Mouse (Mus musculus) hindbrain, embryonic 16.5 days (tissue): ENCODE results near the gene Zbtb25. TPM values are rescaled to one million over a fixed set of nuclear protein-coding genes. Genes with fewer than 3 reads are reported as not detected.
A peak's percentile ranks its signal among the peaks of the same experiment; 100 is the strongest.

Experiments
- ATAC-seq: fragments of 200-750 bp; cut with Nextera tagmentation; 2 replicates; pipeline ENCODE4 v1.8.0; 2017; ENCODE audit warnings: moderate TSS enrichment, moderate library complexity
- H3K27ac ChIP-seq: fragments of 300-500 bp; sonication (generic); 2 replicates; pipeline ENCODE4 v1.5.1; 2014; ENCODE audit warnings: low read depth, mild to moderate bottlenecking, control low read depth, low read length, moderate library complexity
- H3K27me3 ChIP-seq: fragments of 300-500 bp; sonication (generic); replicated peaks from 2 replicates; pipeline ENCODE4 v1.6.1; 2014; ENCODE audit warnings: low read length; ENCODE audit not compliant: control insufficient read depth, insufficient read depth
- H3K36me3 ChIP-seq: fragments of 300-500 bp; sonication (generic); 2 replicates; pipeline ENCODE4 v1.6.1; 2014; ENCODE audit warnings: mild to moderate bottlenecking, low read length, moderate library complexity, mixed read lengths; ENCODE audit not compliant: control insufficient read depth, insufficient read depth
- H3K4me1 ChIP-seq: fragments of 300-500 bp; sonication (generic); 2 replicates; pipeline ENCODE4 v1.6.1; 2014; ENCODE audit warnings: low read depth, low read length; ENCODE audit not compliant: control insufficient read depth, insufficient read depth
- H3K4me2 ChIP-seq: fragments of 300-500 bp; sonication (generic); 2 replicates; pipeline ENCODE4 v1.6.1; 2014; ENCODE audit warnings: mild to moderate bottlenecking, low read length, control low read depth, moderate library complexity
- H3K4me3 ChIP-seq: fragments of 300-500 bp; sonication (generic); 2 replicates; pipeline ENCODE4 v1.5.1; 2014; ENCODE audit warnings: mild to moderate bottlenecking, low read length, control low read depth, moderate library complexity
- H3K9ac ChIP-seq: fragments of 300-500 bp; sonication (generic); 2 replicates; pipeline ENCODE4 v1.6.1; 2014; ENCODE audit warnings: low read depth, mild to moderate bottlenecking, control low read depth, low read length, moderate library complexity
- H3K9me3 ChIP-seq: fragments of 300-500 bp; sonication (generic); 2 replicates; pipeline ENCODE4 v1.6.1; 2014; ENCODE audit warnings: mild to moderate bottlenecking, low read length, moderate library complexity; ENCODE audit not compliant: control insufficient read depth
- WGBS: fragments of 180-500 bp; shearing (Covaris S2); extraction: QIAGEN DNeasy Blood & Tissue Kit; methylation state at CpG from one replicate; pipeline ENCODE4 v1.1.7; 2014; 5-methylcytosine and 5-hydroxymethylcytosine counted together
- polyA plus RNA-seq: library from polyadenylated mRNA; unstranded; fragments of >200 nt; fragmentation: Nextera tagmentation; extraction: Ambion mirVana; gene quantifications from 2 replicates; pipeline ENCODE4 v1.2.1, GENCODE M21; 2015

Gene Zbtb25
- polyA plus RNA-seq, 1 experiment from 2014 or later = 12.6 TPM

DNA sequence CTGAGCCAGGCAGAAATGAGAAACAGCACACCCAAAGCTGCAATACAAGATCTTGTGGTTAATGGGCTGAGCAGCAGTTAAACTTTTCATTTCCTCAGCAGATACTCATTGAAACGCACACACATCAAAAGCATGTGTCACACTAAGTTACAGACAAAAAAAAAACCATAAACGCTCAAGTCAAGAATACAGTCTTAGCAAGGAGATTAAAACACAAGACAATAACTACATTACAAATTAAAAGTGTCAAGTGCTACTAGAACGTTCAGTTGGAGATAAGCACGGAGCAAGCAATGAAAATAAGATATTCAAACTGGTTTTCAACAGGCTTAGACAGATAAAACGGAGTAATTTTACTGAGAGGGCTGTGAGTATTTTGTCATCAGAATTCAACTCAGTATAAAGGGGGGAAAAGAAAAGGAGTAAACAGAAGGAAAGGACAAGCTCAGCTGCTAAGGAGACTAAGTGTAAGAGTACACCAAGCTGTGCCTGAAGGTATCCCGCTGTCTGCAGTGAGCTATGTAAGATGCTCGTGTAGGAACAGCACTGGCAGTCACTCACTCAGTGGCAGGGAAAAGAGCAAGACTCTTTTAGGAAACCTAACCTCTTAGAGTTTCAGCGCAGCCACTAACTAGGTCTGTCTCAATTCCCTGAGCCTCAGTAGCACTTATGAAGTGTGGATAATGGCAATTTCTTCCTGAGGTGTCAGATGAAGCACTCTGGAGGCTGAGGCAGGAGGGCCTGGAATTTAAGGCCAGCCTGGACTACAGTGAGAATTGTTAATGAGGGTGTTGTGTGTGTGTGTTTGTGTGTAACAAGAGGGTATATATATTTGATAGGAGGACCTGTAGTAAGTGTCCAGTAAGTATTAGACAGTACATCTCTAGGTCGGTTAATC is 7.7 kb downstream of the Zbtb25 start:
- no peak overlapping the region for H3K9ac ChIP-seq
- H3K36me3 ChIP-seq = no peaks in the 10 kb centered on the region
- no peak overlapping the region for H3K27ac ChIP-seq
- H3K4me2 ChIP-seq = no peak overlapping the region
- H3K4me1 ChIP-seq = peaks cover 3% of the 10 kb centered on the region; the same call in 1 of the 2 replicates
- H3K9me3 ChIP-seq = no peaks in the 10 kb centered on the region
- no peak overlapping the region for H3K4me3 ChIP-seq
- 72% methylated on average over 9 of the region's 9 CpGs for WGBS
- H3K27me3 ChIP-seq = no peaks in the 10 kb centered on the region
- ATAC-seq = no peak

DNA sequence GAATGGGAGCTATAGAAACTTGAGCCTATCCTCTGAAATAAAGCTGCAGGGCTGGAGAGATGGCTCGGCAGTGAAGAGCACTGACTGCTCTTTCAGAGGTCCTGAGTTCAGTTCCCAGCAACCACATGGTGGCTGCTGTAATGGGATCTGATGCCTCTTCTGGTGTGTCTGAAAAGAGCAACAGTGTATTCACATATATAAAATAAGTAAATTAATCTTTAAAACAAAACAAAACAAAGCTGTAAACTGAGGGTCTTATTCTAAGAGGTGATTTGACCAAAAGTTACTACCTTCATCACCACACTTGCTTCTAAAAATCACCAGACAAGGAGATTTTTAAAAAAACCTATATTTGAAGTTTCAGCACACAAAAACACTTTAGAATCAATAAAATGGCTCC is 8.5 kb downstream of the Zbtb25 start:
- Histone ChIP-seq H3K9ac (no peak overlapping the region), H3K36me3 (no peaks in the 10 kb centered on the region), H3K9me3 (no peaks in the 10 kb centered on the region), H3K27me3 (no peaks in the 10 kb centered on the region), H3K4me1 (peaks cover 3% of the 10 kb centered on the region; the same call in 1 of the 2 replicates), H3K27ac (no peak overlapping the region), H3K4me2 (no peak overlapping the region), H3K4me3 (no peak overlapping the region)
- ATAC-seq = no peak
- WGBS = 45% methylated on average over 1 of the region's 1 CpGs

DNA sequence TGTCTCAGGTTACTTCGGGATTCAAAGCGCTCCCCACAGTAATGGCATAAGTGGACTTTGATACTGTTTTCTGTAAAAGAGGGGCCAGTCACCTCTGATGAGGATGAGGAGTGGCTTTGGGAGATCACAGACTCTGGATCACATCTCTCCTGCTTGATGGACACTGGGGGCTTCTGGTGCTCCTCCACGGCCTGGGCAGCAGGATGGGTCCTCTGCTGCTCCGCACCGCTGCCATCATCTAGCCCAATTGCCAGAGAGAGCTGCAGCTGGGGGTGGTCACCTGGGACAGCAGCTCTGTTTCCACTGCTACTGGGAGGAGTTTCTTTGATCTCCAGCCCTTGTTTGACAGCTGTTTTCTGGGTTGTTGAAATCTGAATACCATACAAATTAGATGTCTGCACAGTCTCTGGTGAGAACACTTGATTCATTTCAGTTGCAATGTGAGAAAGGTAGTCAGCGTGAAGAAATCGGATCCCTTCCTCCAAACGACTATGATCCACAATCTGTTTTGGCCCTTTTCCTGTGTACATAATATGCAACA is 19.7 kb downstream of the Zbtb25 start:
- H3K27ac ChIP-seq = no peak overlapping the region
- no peak overlapping the region for H3K4me3 ChIP-seq
- H3K9me3 ChIP-seq = no peaks in the 10 kb centered on the region
- H3K4me2 ChIP-seq = no peak overlapping the region
- H3K36me3 ChIP-seq = peaks cover 5% of the 10 kb centered on the region; the same call in 1 of the 2 replicates
- 90% methylated on average over 8 of the region's 8 CpGs for WGBS
- no peaks in the 10 kb centered on the region for H3K27me3 ChIP-seq
- no peaks in the 10 kb centered on the region for H3K4me1 ChIP-seq
- no peak overlapping the region for H3K9ac ChIP-seq
- no peak for ATAC-seq

DNA sequence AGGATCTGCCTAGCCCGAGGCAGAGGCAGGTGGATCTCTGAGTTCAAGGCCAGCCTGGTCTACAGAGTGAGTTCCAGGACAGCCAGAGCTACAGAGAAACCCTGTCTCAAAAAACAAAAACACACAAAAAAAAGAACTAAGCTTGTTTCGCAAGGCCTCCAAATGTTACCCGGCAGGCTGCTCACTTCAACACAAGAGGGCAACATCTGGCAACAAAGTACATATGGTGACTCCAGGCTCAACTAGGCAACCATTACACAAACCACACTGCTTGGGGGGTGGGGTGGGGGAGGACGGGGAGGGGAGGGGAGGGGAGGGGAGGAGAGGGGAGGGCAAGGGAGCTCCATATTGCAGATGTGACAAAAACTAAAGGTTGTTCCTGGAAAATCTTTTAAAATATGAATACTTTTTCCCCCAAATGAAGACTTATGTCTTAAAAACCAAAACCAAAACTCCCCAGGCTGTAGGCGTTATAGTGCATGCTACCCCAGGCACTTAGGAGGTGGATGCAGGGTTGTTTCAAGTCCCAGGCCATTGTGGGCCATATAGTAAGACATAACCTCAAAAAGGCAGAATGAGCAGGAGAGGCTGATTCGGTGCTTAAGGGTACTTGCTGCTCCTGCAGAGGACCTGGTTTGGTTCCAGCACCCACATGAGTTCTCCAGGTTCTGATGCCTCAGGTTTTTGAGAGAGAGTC is 23.5 kb downstream of the Zbtb25 start:
- H3K4me1 ChIP-seq = no peaks in the 10 kb centered on the region
- no peaks in the 10 kb centered on the region for H3K27me3 ChIP-seq
- H3K9me3 ChIP-seq = no peaks in the 10 kb centered on the region
- no peak overlapping the region for H3K27ac ChIP-seq
- WGBS = 85% methylated on average over 5 of the region's 6 CpGs
- no peak overlapping the region for H3K9ac ChIP-seq
- no peak overlapping the region for H3K4me2 ChIP-seq
- no peak for ATAC-seq
- H3K36me3 ChIP-seq = peaks cover 7% of the 10 kb centered on the region; the same call in 1 of the 2 replicates
- no peak overlapping the region for H3K4me3 ChIP-seq

DNA sequence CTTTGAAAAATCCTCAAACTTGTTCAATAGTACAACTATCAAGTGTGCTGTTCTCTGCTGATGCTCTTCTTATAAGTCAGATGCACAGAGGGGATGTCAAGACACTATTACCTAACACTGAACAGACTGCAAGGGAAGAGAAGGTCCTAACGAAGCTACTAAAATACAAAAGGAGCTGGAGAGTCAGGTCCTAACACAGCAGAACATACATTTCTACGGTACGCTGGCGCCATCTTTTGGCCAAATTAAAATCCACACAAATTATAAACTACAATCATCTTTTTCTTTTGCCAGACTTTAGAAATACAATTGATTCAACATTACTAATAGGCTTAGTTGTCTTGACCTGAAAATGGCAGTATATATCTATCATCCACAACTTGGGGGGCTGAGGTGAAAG is 28.3 kb downstream of the Zbtb25 start:
- Histone ChIP-seq H3K36me3 (0 out of 2 replicates have a peak, but pooled peaks cover 2% of the 10 kb centered on the region), H3K4me2 (no peak overlapping the region), H3K9ac (no peak overlapping the region), H3K4me3 (no peak overlapping the region), H3K4me1 (no peaks in the 10 kb centered on the region), H3K27me3 (no peaks in the 10 kb centered on the region), H3K9me3 (no peaks in the 10 kb centered on the region), H3K27ac (no peak overlapping the region)
- WGBS = 3% methylated on average over 4 of the region's 4 CpGs
- peak; percentile 60; the same call in 1 of the 2 replicates for ATAC-seq

DNA sequence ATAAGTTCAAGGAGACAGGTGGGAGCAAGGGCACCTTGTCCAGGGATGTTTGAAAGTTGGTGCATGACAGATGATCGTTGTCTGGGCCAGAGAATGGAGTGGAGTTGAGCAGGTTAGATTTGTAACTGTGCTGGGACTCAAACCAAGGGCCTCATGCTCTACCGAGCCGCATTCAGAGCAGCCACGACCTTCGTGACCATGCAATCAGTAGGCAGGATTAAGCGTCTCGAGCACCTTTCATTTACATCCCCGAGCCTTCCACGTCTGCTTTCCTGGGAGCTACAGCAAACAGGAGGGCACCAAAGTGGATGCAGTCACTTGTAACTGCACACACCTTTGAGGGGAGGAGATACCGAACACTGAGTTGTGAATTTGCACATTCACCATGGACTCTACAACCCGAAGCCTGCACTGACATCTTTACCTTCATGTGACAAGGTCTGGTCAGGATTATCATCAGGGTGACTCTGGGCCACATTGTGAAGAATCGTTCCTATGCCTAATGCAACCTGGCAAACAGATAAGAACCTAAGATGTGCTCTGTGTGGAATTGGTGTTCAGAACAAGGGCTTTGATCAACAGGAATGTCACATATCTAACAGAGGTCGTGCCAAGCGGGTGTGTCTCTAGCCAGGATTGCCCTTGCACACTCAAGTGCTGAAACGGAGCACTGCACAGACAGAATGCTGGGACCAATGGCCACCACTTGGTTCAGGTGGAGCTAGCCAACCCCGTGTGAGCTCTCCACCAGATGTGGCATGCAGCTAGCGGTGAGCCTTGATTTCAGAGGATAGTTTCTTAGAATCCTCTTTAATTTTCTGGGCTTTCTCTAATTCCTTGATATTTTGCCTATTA is 33.1 kb downstream of the Zbtb25 start:
- 84% methylated on average over 17 of the region's 17 CpGs for WGBS
- ATAC-seq = no peak
- H3K36me3 ChIP-seq = no peaks in the 10 kb centered on the region
- H3K4me2 ChIP-seq = no peak overlapping the region
- H3K9ac ChIP-seq = no peak overlapping the region
- no peaks in the 10 kb centered on the region for H3K4me1 ChIP-seq
- no peak overlapping the region for H3K27ac ChIP-seq
- no peaks in the 10 kb centered on the region for H3K27me3 ChIP-seq
- no peaks in the 10 kb centered on the region for H3K9me3 ChIP-seq
- H3K4me3 ChIP-seq = no peak overlapping the region

DNA sequence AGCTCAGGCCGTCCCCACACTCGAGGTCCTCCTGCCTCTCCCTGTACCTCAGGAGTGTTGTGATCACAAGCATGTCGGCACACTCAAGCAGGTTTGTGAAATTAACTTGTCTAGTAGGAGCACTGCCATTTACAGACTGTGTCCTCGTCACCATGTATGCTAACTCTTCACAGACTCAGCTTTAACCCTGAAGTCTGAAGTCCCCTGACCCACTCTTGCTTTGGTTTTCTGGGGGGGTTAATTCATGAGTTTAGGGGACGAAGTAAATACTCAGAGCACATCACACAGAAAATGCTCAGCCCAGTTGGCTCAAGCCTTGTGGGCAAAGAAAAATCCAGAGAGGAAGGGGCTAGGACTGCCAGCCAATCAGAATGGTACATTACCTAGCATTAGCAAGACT is 33.8 kb downstream of the Zbtb25 start:
- Histone ChIP-seq H3K27ac (no peak overlapping the region), H3K4me3 (no peak overlapping the region), H3K4me2 (no peak overlapping the region), H3K27me3 (no peaks in the 10 kb centered on the region), H3K36me3 (no peaks in the 10 kb centered on the region; the same call in 1 of the 2 replicates), H3K4me1 (no peaks in the 10 kb centered on the region), H3K9me3 (no peaks in the 10 kb centered on the region), H3K9ac (no peak overlapping the region)
- WGBS = 91% methylated on average over 5 of the region's 5 CpGs
- no peak for ATAC-seq

DNA sequence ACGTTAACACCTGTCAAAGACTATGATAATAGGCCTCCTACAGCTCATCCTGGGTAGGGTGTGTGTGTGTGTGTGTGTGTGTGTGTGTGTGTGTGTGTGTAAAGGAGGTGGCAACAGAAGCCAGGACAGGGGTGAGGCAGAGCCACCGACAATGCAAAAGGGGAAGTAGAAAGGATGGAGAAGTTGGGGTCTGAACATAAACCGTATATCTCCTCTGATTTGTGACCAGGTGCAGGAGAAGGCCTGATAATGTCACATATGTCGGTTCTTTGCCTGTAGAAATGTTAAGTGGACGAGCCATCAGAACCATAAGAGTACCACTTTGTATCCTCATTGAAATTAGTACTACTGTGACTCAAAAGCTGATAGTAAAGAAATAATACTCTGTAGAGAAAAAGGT is 35.7 kb downstream of the Zbtb25 start:
- Histone ChIP-seq H3K36me3 (peaks cover 2% of the 10 kb centered on the region), H3K27me3 (no peaks in the 10 kb centered on the region), H3K9ac (no peak overlapping the region), H3K4me3 (no peak overlapping the region), H3K27ac (no peak overlapping the region), H3K4me2 (no peak overlapping the region), H3K4me1 (no peaks in the 10 kb centered on the region), H3K9me3 (no peaks in the 10 kb centered on the region)
- no peak for ATAC-seq
- WGBS = 92% methylated on average over 5 of the region's 5 CpGs
